Mouse (Mus musculus): ENCODE data around the gene Ssbp3. TPM values are rescaled to one million over a fixed set of nuclear protein-coding genes. Genes with fewer than 3 reads are reported as not detected.
A peak's percentile ranks its signal among the peaks of the same experiment; 100 is the strongest.

Gene Ssbp3
- 16.4 and 23.5 TPM in 2 replicates for total RNA-seq (2017)

GRCm38 (mm10) chr4:106910201-106911172, at the start of gene Ssbp3:
TSS of gene Ssbp3 (plus strand) at chr4:106910701.
- peak; percentile 55 for ATAC-seq (ENCODE audit: extremely low read depth, insufficient number of reproducible peaks, low FRiP score, poor library complexity, severe bottlenecking)

- no peak for ATAC-seq (ENCODE audit: extremely low read depth, insufficient number of reproducible peaks, low FRiP score, poor library complexity, severe bottlenecking)
Measured at GRCm38 (mm10) chr4:106861871-106862270, 48.6 kb upstream of the Ssbp3 start.

- ATAC-seq (ENCODE audit: extremely low read depth, insufficient number of reproducible peaks, low FRiP score, poor library complexity, severe bottlenecking), result no peak
Measured at GRCm38 (mm10) chr4:106862317-106862716, 48.2 kb upstream of the Ssbp3 start.

DNA sequence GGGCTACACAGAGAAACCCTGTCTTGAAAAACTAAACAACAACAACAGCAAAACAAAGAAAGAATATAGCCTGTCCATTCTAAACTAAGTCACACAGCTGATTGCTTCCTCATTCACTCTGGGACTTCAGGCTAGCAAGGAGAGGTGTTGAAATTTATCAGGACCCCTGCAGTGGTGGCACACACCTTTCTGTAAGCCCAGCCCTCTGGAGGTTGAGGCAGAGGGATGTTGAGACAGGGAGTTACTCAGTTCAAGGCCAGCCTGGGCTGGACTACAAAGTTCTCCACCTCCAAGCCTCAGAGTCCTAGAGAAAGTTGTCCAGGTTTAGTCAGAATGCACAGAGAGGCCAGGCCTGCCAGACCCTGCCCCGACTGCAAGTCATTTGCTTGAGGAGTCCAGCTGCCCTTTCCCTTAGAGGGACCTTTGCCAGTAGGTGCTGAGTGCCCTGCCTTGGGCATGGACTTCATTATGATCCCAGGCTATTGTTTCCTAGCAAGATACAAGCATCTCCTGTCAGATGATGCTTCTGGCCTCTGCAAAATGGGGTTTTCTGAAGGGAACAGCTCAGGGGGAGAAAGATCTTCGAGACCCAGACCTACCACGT, 47.6 kb upstream of the Ssbp3 start:
- no peak for ATAC-seq (ENCODE audit: extremely low read depth, insufficient number of reproducible peaks, low FRiP score, poor library complexity, severe bottlenecking)

GRCm38 (mm10) chr4:106865415-106866110, 44.9 kb upstream of the Ssbp3 start:
- no peak for ATAC-seq (ENCODE audit: extremely low read depth, insufficient number of reproducible peaks, low FRiP score, poor library complexity, severe bottlenecking)

GRCm38 (mm10) chr4:106866381-106866780, 44.1 kb upstream of the Ssbp3 start:
- no peak for ATAC-seq (ENCODE audit: extremely low read depth, insufficient number of reproducible peaks, low FRiP score, poor library complexity, severe bottlenecking)

GRCm38 (mm10) chr4:106866845-106867244, 43.7 kb upstream of the Ssbp3 start:
- no peak for ATAC-seq (ENCODE audit: extremely low read depth, insufficient number of reproducible peaks, low FRiP score, poor library complexity, severe bottlenecking)

DNA sequence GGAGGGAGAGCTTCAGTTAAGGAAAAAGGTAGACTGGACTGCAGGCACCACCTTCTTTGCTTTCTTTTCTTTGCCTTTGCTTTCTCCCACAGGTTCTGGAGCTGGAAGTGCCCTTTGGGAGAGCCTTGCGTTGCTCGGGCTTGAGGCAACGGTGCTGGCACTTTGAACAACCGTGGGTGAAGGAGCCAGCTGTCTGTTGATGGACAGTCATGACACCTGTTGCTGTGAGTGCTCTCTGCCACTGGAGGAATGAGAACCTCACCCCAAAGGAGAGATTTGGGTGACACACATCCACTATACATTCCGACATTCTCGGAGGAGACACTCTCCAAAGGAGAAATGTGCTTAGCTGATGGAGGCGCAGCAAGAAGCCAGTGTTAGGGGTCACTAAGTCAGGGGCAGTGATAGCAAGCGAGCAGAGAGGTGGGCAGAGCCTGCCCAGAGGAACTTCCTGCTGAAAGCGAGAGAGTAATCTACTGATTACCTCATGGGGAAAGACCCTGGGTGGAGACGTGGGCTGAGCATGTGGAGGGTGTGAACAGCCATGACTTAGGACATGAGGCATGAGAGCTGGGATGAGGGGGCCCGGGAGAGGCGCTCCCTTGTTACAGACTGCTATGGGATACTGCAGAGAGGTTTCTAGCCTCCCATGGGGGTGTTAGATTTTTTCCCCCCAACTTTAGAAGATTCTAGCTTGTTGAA, 41.6 kb upstream of the Ssbp3 start:
- ATAC-seq (ENCODE audit: extremely low read depth, insufficient number of reproducible peaks, low FRiP score, poor library complexity, severe bottlenecking), result no peak

DNA sequence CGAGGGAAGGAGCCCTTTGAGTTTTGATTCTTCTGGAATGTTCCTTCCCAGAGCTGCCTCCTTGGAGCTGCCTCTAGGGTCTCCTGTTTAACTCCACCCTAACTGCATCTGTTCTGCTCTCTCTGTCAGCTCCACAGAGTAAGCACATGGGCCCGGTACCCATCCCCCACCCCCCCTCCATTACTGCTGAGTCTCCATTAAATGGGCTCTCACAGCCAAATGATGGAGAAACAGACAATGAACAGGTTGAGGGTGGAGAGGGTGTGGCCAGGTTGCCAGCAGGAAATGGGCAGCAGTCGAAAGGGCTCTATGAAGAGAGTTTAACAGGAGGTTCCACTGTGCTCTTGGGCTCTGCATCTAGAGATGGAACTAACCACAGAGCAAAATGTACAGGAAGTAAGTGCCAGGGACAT, 41.0 kb upstream of the Ssbp3 start:
- ATAC-seq (ENCODE audit: extremely low read depth, insufficient number of reproducible peaks, low FRiP score, poor library complexity, severe bottlenecking), result no peak

DNA sequence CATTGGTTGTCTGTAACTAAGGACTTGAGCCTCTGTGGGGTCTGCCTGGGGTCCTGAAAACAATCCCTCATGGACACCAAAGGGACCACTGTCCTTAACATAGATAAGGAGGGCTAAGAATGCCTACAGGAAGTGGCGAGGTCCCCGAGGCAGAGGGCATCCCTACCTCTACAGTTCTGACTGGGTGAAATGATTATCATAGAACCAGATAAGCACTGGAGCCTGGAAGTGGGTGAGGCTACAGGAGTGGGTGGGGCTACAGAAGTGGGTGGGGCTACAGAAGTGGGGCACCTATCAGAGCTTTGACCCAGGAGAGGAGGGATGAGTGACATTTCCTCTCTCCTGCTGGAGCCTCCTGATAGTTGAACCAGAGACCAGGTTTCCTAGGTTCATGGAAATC, 39.9 kb upstream of the Ssbp3 start:
- ATAC-seq (ENCODE audit: extremely low read depth, insufficient number of reproducible peaks, low FRiP score, poor library complexity, severe bottlenecking), result no peak

DNA sequence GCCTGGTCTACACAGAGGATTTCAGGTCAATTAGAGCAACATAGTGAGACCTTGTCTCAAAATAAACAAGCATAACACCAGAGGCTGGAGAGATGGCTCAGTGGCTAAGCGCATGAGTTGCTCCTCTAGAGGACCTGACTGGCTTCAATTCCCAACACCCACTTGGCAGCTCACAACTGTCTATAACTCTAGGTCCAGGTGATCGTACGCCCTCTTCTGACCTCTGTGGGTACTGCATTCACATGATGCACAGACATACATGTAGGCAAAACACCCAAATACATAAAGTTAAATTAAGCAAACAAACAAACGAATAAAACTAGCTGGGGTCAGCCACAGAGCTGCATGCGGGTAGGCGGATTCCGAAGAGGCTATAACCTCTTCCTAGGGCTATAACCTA, 36.0 kb upstream of the Ssbp3 start:
- no peak for ATAC-seq (ENCODE audit: extremely low read depth, insufficient number of reproducible peaks, low FRiP score, poor library complexity, severe bottlenecking)

- peak; percentile 66 for ATAC-seq (ENCODE audit: extremely low read depth, insufficient number of reproducible peaks, low FRiP score, poor library complexity, severe bottlenecking)
Measured at GRCm38 (mm10) chr4:106881101-106881500, 29.4 kb upstream of the Ssbp3 start.

DNA sequence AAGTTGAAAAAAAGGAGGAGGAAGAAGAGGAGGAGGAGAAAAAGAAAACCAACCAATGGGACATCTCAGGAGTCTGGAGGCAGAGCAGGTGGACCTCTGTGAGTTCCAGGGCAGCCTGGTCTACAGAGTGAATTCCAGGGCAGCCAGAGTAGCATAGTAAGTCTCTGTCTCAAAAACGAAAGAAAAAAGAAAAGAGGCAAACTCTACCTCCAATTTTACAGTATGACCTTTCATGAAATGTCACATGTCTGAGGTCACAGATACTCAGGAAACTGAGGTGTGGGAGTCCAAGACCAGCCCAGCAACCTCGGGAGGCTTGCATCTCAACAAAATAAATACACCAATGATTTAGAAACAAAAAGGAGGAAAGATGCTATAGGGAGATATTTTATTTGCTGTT, 27.4 kb upstream of the Ssbp3 start:
- no peak for ATAC-seq (ENCODE audit: extremely low read depth, insufficient number of reproducible peaks, low FRiP score, poor library complexity, severe bottlenecking)

- ATAC-seq (ENCODE audit: extremely low read depth, insufficient number of reproducible peaks, low FRiP score, poor library complexity, severe bottlenecking), result no peak
Measured at GRCm38 (mm10) chr4:106886307-106887085, 24.0 kb upstream of the Ssbp3 start.

DNA sequence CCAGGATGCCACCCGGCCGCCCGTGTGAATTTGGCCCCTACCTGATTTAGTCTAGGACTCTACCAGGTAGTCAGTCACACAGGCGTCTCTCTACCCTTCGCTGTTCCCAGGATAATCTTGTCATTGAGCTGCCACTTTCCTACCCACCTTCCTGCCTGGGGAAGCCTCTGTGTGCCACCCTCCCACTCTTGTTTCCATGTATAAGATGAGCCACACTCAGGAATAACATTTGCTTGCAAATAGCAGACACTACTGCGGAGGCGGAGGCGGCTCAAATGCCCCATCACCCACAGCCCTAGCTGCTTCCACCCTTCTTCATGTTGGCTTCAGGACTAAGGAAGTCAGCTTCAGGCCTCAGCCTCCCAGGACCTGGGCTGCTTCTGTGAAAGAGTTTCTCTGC, 14.4 kb upstream of the Ssbp3 start:
- ATAC-seq (ENCODE audit: extremely low read depth, insufficient number of reproducible peaks, low FRiP score, poor library complexity, severe bottlenecking), result no peak

DNA sequence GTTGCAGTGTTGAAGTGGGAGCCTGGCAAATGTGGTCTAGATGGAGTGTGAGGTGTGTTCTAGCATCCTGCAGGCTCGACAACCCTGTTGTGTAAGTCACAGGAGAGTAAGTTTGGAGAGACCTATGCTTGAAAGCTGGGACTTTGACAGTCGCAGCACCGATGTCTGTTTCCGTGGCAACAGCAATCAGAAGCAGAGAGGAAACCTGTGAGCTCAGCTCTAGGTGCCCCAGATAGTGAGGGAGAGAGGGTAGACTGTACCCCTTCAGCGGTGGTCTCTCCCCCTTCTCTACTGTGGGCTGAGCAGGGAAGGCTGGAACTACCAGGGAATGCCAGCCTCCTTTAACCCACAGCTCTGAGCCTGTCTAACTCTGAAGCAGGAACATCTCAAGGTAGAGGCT, 11.6 kb upstream of the Ssbp3 start:
- ATAC-seq (ENCODE audit: extremely low read depth, insufficient number of reproducible peaks, low FRiP score, poor library complexity, severe bottlenecking), result no peak

- no peak for ATAC-seq (ENCODE audit: extremely low read depth, insufficient number of reproducible peaks, low FRiP score, poor library complexity, severe bottlenecking)
Measured at GRCm38 (mm10) chr4:106899471-106899870, 11.0 kb upstream of the Ssbp3 start.

GRCm38 (mm10) chr4:106900718-106901117, 9.8 kb upstream of the Ssbp3 start:
- ATAC-seq (ENCODE audit: extremely low read depth, insufficient number of reproducible peaks, low FRiP score, poor library complexity, severe bottlenecking), result no peak

Measured in neutrophil, adult 5-6 weeks (primary cell).